Mouse (Mus musculus) right cerebral cortex, postnatal 14 days (tissue): Measurements from ENCODE around the gene Kazn.

Experiments
- DNase-seq: peaks from one replicate; pipeline ENCODE4 v3.0.0; 2022

The Kazn gene

DNA sequence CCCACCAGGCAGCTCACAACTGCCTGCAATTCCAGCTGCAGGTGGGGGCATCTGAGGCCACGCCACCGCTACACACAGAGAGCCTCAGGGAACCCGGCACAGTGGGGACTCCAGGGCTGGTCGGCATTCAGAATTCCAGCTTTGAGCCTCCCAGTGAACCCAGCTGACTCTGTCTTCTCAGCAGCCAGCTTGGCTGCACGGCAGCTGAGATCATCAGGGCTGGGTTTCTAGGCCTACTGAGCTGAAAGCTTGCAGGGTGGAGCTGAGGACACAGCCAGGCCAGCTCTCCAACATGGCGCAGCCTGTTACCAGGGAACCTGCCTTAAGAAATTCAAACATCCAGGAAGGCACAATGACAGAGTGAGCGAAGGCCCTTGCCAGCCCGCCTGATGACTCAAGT is 79.2 kb downstream of the Kazn start:
- peak; percentile 23 for DNase-seq

- DNase-seq, result no peak
Observed at GRCm38 (mm10) chr4:142156506-142156905, 82.7 kb downstream of the Kazn start.

- no peak for DNase-seq
Observed at GRCm38 (mm10) chr4:142154246-142154645, 85.0 kb downstream of the Kazn start.

DNA sequence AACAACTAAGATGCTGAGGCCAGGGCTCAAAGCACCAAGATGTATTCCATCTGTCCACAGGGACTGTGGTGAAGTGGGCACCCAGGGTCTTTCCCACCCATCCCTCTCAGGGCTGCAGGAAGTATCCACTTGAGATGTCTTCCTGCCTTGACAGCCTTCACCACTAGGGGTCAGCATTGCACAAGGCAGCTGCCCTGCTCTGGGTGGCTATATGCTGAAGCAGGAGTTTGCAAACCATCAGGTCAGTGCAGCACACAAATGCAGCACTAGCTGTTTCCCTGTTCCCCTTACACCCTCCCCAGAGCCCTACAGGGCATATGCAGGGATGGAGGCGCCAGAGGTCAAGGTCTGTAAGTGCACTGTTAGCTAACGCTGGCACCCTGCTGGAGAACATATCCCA is 85.7 kb downstream of the Kazn start:
- peak; percentile 91 for DNase-seq

DNA sequence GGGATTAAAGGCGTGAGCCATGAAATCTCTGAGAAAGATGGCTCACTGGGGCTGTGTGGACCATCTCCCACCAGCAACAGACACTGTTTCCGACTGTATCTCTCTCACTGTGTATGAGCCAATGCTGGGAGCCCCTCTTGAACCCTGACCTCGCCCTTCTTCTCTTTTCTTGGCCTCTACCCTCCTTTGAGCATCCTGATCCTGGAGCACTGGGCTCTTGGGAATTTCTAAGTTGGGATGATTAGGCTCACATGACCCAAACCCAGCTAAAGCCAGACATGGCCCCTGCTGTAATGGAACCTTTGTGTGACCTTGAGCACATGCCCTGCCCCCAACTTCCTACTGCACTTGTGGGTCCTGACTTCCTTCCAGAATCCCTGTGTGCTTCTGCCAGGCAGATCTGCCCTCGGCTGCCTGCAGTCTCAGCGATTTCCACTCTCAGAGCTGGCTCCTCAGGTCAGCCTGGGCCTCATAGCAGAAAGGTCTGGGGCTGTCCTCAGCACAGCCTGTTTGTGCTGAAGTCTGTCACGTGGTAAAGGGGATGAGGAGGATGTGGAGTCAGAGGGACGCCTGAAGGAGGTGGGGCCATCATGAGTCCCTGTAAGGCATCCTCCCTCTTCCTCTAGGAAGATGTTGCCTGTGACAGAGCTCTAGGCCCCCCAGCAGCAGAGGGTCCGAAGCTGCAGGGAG is 86.3 kb downstream of the Kazn start:
- DNase-seq, result no peak

- DNase-seq, result no peak
Observed at GRCm38 (mm10) chr4:142150086-142150485, 89.1 kb downstream of the Kazn start.

DNA sequence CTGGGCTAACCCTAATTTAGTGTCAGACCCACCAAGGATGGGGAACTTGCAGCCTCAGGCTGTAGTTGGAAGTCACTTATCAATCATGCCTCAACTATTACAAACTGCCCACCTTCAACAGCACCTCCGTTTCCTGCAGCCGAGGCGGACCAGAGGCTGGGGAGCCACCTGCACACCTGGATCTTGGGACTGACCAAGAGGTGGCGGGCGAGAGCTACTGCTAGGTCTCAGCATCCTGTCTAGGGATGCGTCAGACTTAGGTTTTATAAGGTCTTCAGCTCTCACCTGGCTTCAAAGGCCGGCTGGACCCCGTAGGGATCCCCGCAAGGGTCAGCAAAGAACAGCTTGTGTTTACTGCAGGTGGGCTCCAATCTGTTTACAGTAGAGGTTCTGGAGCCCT is 90.0 kb downstream of the Kazn start:
- no peak for DNase-seq

GRCm38 (mm10) chr4:142147671-142148070 is 91.5 kb downstream of the Kazn start:
- no peak for DNase-seq

DNA sequence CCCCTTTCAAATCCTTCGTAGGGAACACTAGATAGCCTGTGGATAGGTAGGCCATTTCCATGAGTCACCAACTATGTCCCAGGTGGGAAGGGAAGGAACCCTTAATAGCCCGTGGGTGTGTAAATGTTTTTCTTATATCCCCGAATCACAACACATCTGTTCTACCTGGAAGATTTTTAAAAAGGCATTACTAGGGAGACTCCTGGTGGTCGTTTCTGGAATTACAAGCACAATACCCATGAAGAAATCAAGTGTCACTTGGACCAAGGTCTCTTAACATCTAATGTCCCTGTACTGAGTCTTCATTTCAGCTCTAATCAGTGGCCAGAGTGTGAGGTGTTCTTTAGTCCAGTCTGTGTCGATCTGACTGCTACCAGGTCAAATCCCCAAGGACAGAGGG is 95.1 kb downstream of the Kazn start:
- no peak for DNase-seq

DNA sequence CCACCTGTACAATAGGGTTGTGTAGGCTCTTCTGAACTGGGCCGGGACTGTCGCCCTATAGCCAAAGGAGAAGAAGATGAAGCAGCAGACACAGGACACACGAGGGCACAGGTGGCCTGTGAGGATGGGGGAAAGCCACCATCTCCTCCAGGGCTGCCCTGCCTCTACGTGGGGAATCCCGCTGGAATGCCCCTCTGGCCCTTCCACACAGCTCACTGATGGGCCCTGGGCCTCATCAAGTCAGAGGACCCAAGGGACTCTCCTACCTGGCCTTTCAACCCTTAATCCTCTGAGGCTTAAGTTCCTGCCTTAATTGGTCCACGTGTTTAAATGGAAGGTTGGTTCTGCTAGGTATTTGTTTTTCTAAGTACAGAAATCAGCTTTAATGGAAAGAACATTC is 95.9 kb downstream of the Kazn start:
- DNase-seq, result no peak

GRCm38 (mm10) chr4:142139729-142140128 is 99.5 kb downstream of the Kazn start:
- DNase-seq, result no peak

DNA sequence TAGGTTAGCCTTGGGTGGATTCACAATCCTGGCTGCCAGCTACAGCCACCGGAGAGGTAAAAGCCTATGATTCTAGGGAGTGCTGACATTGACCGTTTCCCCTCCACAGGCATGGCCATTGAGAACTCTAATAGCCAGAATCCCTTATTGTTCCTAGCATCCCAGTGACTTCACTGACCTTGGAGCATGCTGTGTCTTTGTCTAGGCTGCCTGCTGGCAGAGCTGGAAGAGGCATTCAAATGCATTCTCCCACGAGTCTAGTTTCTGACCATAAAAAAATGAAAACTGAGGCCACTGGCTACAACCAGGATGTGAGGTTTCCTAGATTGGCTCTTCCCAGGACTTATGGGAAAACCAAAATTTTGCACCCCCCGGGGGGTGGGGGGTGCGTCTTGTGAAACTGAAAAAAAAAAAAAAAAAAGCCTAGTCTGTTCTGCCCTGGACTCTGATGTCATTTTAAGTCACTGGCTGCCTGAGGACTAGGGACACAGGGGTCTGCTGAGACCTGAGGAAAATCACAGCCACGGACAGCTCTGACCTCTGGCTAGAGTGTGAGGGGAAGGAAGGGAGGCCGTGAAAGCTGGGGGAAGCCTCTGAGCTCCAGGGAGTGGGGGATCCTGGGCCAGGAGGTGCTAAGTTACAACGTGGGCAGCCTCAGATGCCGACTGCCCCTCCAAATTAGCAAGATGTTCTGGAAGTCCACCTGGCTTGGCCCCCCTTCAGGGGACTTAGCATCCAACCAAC is 100.7 kb downstream of the Kazn start:
- no peak for DNase-seq

- no peak for DNase-seq
Observed at GRCm38 (mm10) chr4:142136766-142137503, 102.3 kb downstream of the Kazn start.

GRCm38 (mm10) chr4:142135515-142135914 is 103.7 kb downstream of the Kazn start:
- DNase-seq, result no peak

GRCm38 (mm10) chr4:142130162-142130561 is 109.0 kb downstream of the Kazn start:
- no peak for DNase-seq

- DNase-seq, result no peak
Observed at GRCm38 (mm10) chr4:142127275-142127788, 111.9 kb downstream of the Kazn start.

DNA sequence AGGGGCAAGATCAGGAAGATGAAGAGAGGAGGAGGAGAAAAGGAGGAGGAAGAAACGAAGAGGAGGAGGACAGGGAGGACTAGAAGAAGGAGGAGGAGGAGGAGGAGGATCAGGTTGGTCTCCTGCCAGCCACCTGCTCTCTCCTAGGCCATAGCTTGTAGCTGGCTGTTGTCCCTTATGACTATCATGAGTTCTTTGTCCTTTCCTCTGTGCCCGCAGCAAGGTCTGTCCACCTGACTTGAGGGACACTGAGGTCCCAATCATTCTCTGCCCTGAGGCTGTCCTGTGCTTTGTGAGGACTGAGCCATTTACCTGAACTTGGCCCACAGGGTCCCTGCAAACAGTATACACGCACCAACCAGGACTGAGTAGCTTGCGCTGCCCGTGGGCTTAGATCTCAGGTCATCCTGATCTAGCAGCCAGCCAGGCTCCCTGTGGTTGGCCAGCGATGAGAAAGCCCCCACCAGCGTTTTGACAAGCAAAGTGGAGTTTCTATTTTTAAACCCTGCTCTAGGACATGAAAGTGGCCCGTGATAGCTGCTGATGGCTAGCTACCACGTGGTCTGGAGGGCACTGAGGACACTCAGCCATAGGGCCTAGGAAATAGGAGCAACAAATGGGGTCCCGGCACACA is 112.4 kb downstream of the Kazn start:
- DNase-seq, result no peak

DNA sequence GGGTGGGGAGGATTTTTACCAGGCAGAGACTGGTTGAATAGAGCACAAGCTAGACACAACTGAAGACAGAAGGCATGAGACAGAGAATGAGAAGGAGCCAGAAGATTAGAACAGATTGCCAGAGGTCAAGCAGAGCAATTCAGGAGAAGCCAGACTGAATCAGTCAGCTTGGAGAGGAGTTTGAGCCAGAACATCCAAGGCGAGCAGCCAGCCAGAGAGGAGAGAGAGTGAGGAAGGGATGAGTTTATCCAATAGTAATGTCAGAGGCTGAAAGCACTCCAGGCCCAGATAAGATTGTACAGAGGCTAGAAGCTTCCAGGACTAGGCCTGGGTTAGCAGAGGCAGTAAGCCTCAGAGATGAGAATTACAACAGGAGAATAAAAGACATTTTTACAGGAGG is 118.0 kb downstream of the Kazn start:
- DNase-seq, result no peak

- no peak for DNase-seq
Observed at GRCm38 (mm10) chr4:142118522-142118921, 120.7 kb downstream of the Kazn start.

DNA sequence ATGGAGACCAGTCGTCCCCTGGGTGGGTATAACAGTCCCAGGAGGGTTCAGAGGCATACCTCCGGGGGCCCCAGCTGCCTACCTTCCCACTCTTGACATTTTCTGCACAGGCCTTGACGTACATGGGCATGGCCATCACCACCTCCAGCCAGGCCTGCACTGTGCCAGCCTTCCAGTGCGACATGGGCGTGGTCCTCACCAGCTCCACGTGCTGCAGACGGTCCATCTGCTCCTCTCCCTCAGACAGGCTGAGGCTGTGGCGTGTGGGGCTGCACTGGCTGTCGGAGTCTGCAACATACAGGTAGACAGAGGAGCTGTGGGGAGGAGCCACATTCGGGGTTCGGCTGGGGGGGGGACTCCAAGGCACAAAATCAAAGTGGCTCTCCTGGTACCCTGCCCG is 121.2 kb downstream of the Kazn start:
- DNase-seq, result no peak

- no peak for DNase-seq
Observed at GRCm38 (mm10) chr4:142113306-142113705, 125.9 kb downstream of the Kazn start.

GRCm38 (mm10) chr4:142103081-142103671 is 136.0 kb downstream of the Kazn start:
- no peak for DNase-seq

DNA sequence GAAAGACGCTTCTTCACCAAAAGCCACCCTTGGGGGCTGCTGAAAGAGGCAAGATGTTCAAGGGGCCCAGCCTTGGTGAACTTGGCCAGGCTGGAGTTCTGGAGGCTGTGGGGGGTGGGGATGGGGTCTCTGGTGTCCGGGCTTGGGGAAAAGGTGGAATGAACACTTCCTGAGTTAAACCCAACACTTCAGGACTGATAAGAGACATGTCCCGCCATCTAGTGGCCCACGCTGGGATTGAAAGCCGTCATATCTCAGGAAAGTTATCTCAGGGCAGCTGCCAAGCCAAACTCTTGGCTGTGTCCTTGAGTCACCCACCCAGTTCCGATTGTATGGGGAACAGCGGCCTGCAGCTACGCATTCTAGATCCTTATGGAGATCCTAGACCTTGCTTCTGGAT is 140.9 kb downstream of the Kazn start:
- DNase-seq, result peak; percentile 87
